Mouse (Mus musculus) hematopoietic stem cell, adult 5-6 weeks (primary cell): ENCODE results near the gene Cse1l. TPM values are rescaled to one million over a fixed set of nuclear protein-coding genes. Genes with fewer than 3 reads are reported as not detected.

Source experiments
- total RNA-seq: library from RNA; stranded (forward); fragments of 172-1452, 232-1000 nt; gene quantifications from 2 replicates; pipeline ENCODE4 v1.2.3, GENCODE M21; 2017

Gene Cse1l
- total RNA-seq, 1 experiment from 2014 or later = 133 TPM

Other genes with a start within 250 kb of the Cse1l start
- gene Prex1, start 192.2 kb upstream of the Cse1l start, total RNA-seq = 25.1 and 30.0 TPM in 2 replicates
- gene Trp53rkb, start 113.5 kb upstream of the Cse1l start, total RNA-seq = 1.6 and 4.3 TPM in 2 replicates
- 15.5 and 16.9 TPM in 2 replicates for gene Arfgef2, start 100.5 kb upstream of the Cse1l start, total RNA-seq
- 48.0 and 49.4 TPM in 2 replicates for gene Stau1, start 90.3 kb downstream of the Cse1l start, total RNA-seq
- 89.6 and 120 TPM in 2 replicates for gene Ddx27, start 109.2 kb downstream of the Cse1l start, total RNA-seq
- 24.9 and 35.7 TPM in 2 replicates for gene Znfx1, start 157.0 kb downstream of the Cse1l start, total RNA-seq